Mouse (Mus musculus) megakaryocyte, embryonic 14.5 days (primary cell): ENCODE results near the gene Cyp2g1.

Source experiments
- FLI1 ChIP-seq: IDR thresholded peaks from 2 replicates; pipeline ENCODE4 v1.6.1; 2012; ENCODE audit warnings: low read length, inconsistent platforms, mixed read lengths
- GATA1 ChIP-seq: IDR thresholded peaks from 3 replicates; pipeline ENCODE4 v1.6.1; 2012; ENCODE audit warnings: mixed read lengths, low read length, inconsistent platforms, borderline replicate concordance

GRCm38 (mm10) chr7:26775866-26776265 lies 32.8 kb upstream of the Cyp2g1 start:
- TF ChIP-seq GATA1 (no peak), FLI1 (no peak)
